Mouse (Mus musculus) small intestine, adult 2 months (tissue): ENCODE data around the gene AY358078.

Experiments
- CTCF ChIP-seq: fragments of 200-500 bp; IDR thresholded peaks from 2 replicates; pipeline ENCODE4 v1.5.1; 2012; ENCODE audit warnings: low read depth, mild to moderate bottlenecking, control low read depth, inconsistent platforms, low read length, moderate library complexity, mixed read lengths; ENCODE audit not compliant: insufficient replicate concordance, insufficient read length; ENCODE audit errors: extremely low read depth
- POLR2A ChIP-seq: fragments of 200-500 bp; IDR thresholded peaks from 2 replicates; pipeline ENCODE4 v1.6.1; 2012; ENCODE audit warnings: low read depth, mild to moderate bottlenecking, control low read depth, inconsistent platforms, low read length, moderate library complexity

- TF ChIP-seq CTCF (no peak), POLR2A (no peak)
These were observed 26.8 kb downstream of the AY358078 start for GRCm38 (mm10) chr14:51826625-51827024.
